Mouse (Mus musculus): ENCODE data around the gene Sephs1.

The Sephs1 gene

GRCm38 (mm10) chr2:4881350-4882248, at the start of gene Sephs1:
TSS of gene Sephs1 (plus strand) at chr2:4881564.
- CTCF ChIA-PET = interaction anchor here (0.7 kb wide), 1 partner anchor 1727 kb away, joined by 5 read pairs; no protein-coding TSS in a partner anchor

GRCm38 (mm10) chr2:4832166-4832565, 49.2 kb upstream of the Sephs1 start:
- CTCF ChIA-PET = no interaction called here

- CTCF ChIA-PET = no interaction called here
These were observed 31.9 kb upstream of the Sephs1 start for GRCm38 (mm10) chr2:4849449-4849848.

DNA sequence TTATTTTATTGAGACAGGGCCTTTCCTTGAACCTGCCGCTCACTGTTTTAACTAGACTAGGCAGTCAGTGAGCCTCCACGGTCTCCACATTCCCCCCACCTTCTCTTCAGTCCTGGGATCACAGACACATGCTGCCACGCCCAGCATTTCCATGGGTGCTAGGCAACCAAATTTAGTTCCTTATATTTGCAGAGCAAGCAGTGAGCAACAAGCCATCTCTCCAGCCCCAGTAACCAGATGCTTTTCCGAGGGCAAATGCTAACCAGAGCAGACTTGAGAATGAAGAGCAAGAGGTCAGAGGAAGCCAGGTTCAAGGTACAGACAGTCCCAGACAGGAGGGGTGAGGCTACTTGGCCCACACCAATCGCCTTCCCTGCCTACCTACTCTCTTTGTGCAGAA, 24.2 kb upstream of the Sephs1 start:
- CTCF ChIA-PET = no interaction called here

- CTCF ChIA-PET = no interaction called here
These were observed 23.2 kb upstream of the Sephs1 start for GRCm38 (mm10) chr2:4858161-4858560.

GRCm38 (mm10) chr2:4864008-4864816, 17.2 kb upstream of the Sephs1 start:
- CTCF ChIA-PET = interaction anchor here (0.7 to 1.6 kb wide), 2 partner anchors 69 to 365 kb away, joined by 4 read pairs; no protein-coding TSS in a partner anchor

DNA sequence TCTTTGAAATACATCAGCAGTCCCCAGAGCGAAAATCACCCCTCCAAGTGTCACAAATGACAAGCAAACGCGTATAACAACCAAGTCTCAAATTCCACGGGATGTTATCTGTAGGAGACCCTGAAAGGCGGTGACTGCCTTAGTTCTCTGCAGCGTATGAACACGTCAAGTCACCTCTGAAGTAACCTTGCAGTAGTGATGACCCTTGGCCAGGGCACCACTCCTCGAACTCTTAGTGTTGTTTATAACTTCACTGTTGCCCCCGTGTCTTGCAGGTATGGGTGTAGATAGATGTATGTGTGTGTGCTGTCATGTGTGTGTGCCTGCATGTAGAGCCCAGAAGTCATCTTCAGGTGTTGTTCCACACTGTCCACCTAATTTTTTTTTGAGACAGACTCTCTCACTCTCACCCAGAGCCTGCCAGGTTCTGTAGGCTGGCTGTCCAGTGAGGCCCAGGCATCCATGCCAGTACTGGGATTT, 16.5 kb upstream of the Sephs1 start:
- CTCF ChIA-PET = interaction anchor here (0.7 to 1.6 kb wide), 2 partner anchors 70 to 365 kb away, joined by 4 read pairs; no protein-coding TSS in a partner anchor

DNA sequence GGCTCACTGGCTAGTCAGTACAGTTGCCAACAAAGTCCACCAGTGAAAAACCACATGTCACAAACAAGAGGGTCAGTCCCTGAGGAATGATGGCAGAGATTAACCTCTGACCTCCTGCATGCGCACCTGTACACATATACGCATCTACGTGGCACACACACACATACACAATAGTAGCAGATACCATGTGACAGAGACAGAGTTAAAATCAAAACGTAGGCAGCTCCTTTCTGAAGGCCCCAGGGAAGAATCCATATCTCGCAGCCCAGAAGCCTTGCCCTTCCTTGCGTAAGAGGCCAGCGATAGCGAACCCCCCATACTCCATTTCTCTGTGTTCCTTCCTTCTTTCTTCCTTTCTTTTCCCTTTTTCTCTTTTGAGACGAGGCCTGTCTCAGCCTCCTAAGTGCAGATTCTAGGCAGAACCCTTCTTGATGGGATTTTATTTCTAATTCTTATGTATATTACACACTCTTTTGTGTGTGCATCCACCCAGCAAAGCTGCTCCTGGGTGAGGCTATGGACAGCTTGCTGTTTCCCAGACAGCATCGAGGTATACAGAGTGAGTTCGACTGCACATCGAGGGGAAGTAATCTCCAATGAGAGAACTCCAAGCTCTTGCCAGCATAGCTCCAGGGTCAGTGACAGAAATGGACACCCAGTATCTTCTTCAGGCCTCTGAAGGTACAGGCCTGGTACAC, 13.2 kb upstream of the Sephs1 start:
- CTCF ChIA-PET = no interaction called here

- CTCF ChIA-PET = no interaction called here
These were observed 8.6 kb upstream of the Sephs1 start for GRCm38 (mm10) chr2:4872740-4873139.

- CTCF ChIA-PET = no interaction called here
These were observed 8.0 kb upstream of the Sephs1 start for GRCm38 (mm10) chr2:4873331-4873730.

DNA sequence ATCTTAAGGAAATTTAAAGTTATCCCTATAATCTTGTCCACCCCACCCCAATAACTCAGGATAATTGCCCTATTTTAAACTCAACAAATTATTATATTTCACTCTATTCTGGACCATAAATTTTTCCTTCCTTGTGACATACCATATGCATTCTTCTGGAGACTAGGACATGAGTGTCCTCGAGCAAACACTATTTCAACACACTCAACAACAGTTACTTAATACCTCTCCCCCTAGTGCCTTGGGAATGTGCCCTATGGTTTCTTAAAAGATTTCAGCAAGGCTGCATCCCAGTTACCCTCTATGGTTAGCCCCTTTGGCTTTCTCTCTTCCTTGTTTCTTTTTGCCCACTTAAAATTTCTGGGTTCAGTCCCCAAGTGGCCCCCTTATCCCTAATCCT, 6.3 kb upstream of the Sephs1 start:
- CTCF ChIA-PET = no interaction called here

DNA sequence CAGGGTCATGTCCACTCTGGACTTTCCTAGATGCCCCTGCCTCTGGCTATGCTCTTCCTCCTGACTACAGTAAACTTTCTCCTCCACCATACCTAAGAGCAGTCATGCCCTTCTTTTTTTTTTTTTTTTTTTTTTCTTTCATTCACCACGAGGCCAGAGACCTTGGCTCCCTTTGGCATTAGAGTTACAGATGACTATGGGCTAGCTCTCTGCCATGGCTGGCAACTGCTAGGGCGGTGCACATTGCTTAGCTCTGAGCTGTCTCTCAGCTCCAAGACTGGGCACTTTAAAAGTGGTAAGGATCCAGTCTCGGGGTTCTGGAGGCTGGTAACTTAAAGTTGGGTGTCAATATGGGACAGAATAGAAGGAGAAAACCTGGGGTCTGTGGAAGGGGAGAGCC, 5.2 kb upstream of the Sephs1 start:
- CTCF ChIA-PET = interaction anchor here (0.6 to 0.7 kb wide), 3 partner anchors 14 to 192 kb away, joined by 3 to 10 read pairs (median 6); no protein-coding TSS in a partner anchor

- CTCF ChIA-PET = interaction anchor here (0.7 kb wide), 1 partner anchor 1728 kb away, joined by 5 read pairs; no protein-coding TSS in a partner anchor
These were observed 521 bp upstream of the Sephs1 start for GRCm38 (mm10) chr2:4880737-4881349.

GRCm38 (mm10) chr2:4882249-4882791, 956 bp downstream of the Sephs1 start:
- CTCF ChIA-PET = no interaction called here

DNA sequence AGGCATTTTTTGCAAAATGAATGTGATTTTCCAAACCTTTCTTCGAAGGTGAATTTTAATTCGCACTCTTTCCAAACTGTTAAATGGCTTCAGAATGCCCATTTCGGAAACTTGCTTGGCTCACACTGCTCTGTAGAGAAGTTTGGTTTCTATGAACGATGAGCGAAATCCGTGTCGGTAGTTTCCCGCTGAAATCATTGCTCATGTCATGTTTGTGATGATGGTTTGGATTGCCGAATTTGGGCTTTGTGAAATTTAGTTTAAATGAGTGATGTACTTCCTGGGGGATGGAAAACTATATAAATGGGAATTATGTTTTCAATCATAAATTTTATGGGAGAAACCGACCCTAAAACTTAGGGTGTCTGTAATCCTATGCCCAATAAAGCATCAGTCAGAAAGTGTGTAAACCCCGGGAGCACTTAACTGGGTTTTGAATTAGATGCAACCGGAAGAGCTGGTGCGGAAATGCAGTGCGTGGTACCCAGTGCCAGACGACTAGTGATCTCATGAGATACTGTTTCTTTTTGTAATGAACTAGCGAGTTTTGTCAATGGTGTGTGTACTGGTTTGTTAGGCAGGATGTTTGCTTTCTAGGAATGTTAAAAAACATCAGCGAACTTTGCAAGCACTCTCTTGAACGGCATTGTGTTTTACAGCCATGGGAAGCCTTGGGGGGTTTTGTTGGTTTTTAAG, 1.8 kb downstream of the Sephs1 start:
- CTCF ChIA-PET = no interaction called here

- CTCF ChIA-PET = no interaction called here
These were observed 5.5 kb downstream of the Sephs1 start for GRCm38 (mm10) chr2:4886896-4887295.

DNA sequence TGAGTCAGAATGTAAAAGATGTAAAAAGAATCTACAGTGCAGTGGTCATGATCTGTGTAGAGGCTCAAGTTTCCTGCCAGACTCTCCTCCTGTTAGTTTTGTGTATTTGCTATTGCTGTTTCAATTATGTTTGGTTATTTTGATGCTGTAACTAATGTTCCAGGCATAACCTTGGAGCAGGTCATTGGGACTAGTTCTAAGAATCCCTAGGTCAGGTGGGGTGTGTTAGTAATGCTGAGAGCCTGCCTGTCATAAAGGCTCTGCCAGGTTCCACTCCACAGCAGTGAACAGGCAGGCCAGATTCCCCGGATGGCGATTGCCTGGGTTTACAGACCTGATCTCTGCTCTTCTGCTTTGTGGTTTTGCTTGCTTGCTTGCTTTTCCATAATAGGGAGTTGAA, 14.2 kb downstream of the Sephs1 start:
- CTCF ChIA-PET = no interaction called here

- CTCF ChIA-PET = no interaction called here
These were observed 15.6 kb downstream of the Sephs1 start for GRCm38 (mm10) chr2:4896970-4897369.

DNA sequence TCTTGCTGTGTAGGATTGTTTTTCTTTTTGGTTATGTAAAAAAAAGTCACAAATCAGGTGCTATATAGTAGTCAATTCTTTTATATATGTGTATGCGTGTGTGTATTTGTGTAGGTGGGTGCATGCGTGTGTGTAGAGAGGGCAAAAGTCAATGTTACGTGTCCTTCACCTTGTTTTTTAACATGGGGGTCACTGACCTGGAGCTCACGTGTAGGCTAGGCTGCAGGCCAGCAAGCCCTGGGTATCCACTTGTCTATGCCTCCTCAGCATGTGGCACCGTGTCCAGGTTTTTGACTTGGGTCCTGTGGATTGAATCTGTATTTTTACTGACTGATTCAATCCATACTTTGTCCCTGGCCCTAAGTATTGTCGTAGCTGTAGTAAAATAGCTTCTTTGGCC, 19.3 kb downstream of the Sephs1 start:
- CTCF ChIA-PET = no interaction called here

DNA sequence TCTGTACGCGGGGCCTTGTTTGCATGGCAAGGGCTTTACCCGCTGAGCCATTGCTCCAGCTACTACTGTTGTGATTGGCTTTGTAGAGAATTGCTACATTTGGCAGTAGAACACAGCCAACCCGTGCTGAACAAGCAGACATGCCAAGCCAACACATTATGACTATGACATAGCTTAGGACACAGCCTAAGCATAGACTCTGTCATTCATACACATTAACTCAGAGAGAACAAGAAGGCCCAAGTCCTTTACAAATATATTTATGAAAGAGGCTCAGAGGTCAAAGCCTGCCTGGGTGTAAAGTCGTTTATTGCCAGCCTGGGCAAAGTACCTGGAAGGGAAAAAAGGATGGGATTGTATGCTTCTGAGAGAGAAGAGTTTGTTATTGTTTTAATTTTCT, 21.0 kb downstream of the Sephs1 start:
- CTCF ChIA-PET = no interaction called here

GRCm38 (mm10) chr2:4907120-4907519, 25.8 kb downstream of the Sephs1 start:
- CTCF ChIA-PET = no interaction called here

Data from spleen, embryonic (tissue).